ENCODE assay signal across 8 mouse cellular contexts in genomic region chr17:69076238-69076625, GRCm38 (mm10). TPM values are rescaled to one million over a fixed set of nuclear protein-coding genes. Genes with fewer than 3 reads are reported as not detected.
A peak's percentile ranks its signal among the peaks of the same experiment; 100 is the strongest.
DNase-seq lines count a peak whose midpoint lies in the region; ATAC-seq and TF ChIP-seq lines count a peak whose summit lies in the region.

No protein-coding gene starts in this region.

- peak overlapping the region; percentile 99 for H3K4me2 ChIP-seq in heart, postnatal 0 days (ENCODE audit: low read depth, low read length)
- peak overlapping the region; percentile 81 for H3K4me2 ChIP-seq in liver, embryonic 11.5 days
- H3K4me2 ChIP-seq in neural tube, embryonic 13.5 days = peak overlapping the region; percentile 100

- ATAC-seq in heart, postnatal 0 days (ENCODE audit: insufficient read depth, low read depth) = peak; percentile 68
- ATAC-seq in liver, embryonic 11.5 days (replicated peaks; ENCODE audit: low FRiP score) = 0 out of 2 replicates have a peak, but pooled peaks have one; percentile 17
- peak; percentile 72 for ATAC-seq in neural tube, embryonic 13.5 days (ENCODE audit: low read depth)
- no peak for ATAC-seq in inflammation-experienced regulatory T-cells, adult 6 months

- no peak for TF ChIP-seq CTCF in heart, postnatal 0 days (IDR thresholded peaks at IDR 0.05; ENCODE audit: low read depth)

- H3K4me1 ChIP-seq in forebrain, embryonic 10.5 days = peaks cover 25% of the 10 kb centered on the region
- H3K4me1 ChIP-seq in heart, postnatal 0 days (ENCODE audit: control insufficient read depth, insufficient read depth) = no peaks in the 10 kb centered on the region
- H3K4me1 ChIP-seq in liver, embryonic 11.5 days (replicated peaks; ENCODE audit: control insufficient read depth, insufficient read depth, low read length) = no peaks in the 10 kb centered on the region
- H3K4me1 ChIP-seq in neural tube, embryonic 13.5 days (replicated peaks) = peaks cover 28% of the 10 kb centered on the region

- no peaks in the 10 kb centered on the region; the same call in 1 of the 2 replicates for H3K9me3 ChIP-seq in forebrain, embryonic 10.5 days
- no peaks in the 10 kb centered on the region for H3K9me3 ChIP-seq in heart, postnatal 0 days (replicated peaks; ENCODE audit: control insufficient read depth, low read length)
- H3K9me3 ChIP-seq in liver, embryonic 11.5 days (ENCODE audit: control insufficient read depth, low read length) = no peaks in the 10 kb centered on the region
- no peaks in the 10 kb centered on the region for H3K9me3 ChIP-seq in neural tube, embryonic 13.5 days

- peak; percentile 88 for DNase-seq in heart, adult 11 months
- no peak for DNase-seq in heart, postnatal 25 days (ENCODE audit: low spot score)
- DNase-seq in forebrain, embryonic 10.5 days (ENCODE audit: extremely low spot score, low spot score) = peak; percentile 37
- peak; percentile 40 for DNase-seq in heart, postnatal 0 days (ENCODE audit: low spot score)
- peak; percentile 71 to 72 for DNase-seq in kidney, postnatal 36 days
- peak; percentile 34 for DNase-seq in liver, embryonic 11.5 days (ENCODE audit: low spot score)

- no peaks in the 10 kb centered on the region for H3K36me3 ChIP-seq in forebrain, embryonic 10.5 days (replicated peaks)
- H3K36me3 ChIP-seq in heart, postnatal 0 days (replicated peaks; ENCODE audit: control insufficient read depth, insufficient read depth, low read length) = no peaks in the 10 kb centered on the region
- no peaks in the 10 kb centered on the region for H3K36me3 ChIP-seq in liver, embryonic 11.5 days (ENCODE audit: control insufficient read depth, insufficient read depth, low read length)
- H3K36me3 ChIP-seq in neural tube, embryonic 13.5 days = no peaks in the 10 kb centered on the region

- intact Hi-C loops in heart, postnatal 25 days (cut with DNase I) = no loop called here

- H3K4me3 ChIP-seq in forebrain, embryonic 10.5 days = peak overlapping the region; percentile 68
- H3K4me3 ChIP-seq in heart, postnatal 0 days (ENCODE audit: low read depth, low read length) = peak overlapping the region; percentile 58
- H3K4me3 ChIP-seq in liver, embryonic 11.5 days (ENCODE audit: low read depth, low read length) = peak overlapping the region; percentile 48
- peak overlapping the region; percentile 66 for H3K4me3 ChIP-seq in neural tube, embryonic 13.5 days

- no peak for TF ChIP-seq EP300 in heart, postnatal 0 days (IDR thresholded peaks at IDR 0.05; ENCODE audit: low read depth)

- 0 out of 2 replicates have a peak overlapping the region, but pooled peaks have one; percentile 20 for H3K27ac ChIP-seq in forebrain, embryonic 10.5 days
- no peak overlapping the region for H3K27ac ChIP-seq in heart, postnatal 0 days (ENCODE audit: low read depth)
- H3K27ac ChIP-seq in liver, embryonic 11.5 days (ENCODE audit: low read depth, low read length) = no peak overlapping the region
- H3K27ac ChIP-seq in neural tube, embryonic 13.5 days (replicated peaks) = 0 out of 2 replicates have a peak overlapping the region, but pooled peaks have one; percentile 6

- H3K9ac ChIP-seq in heart, postnatal 0 days (replicated peaks; ENCODE audit: low read depth, low read length) = peak overlapping the region; percentile 36
- H3K9ac ChIP-seq in liver, embryonic 11.5 days (ENCODE audit: low read depth, low read length) = no peak overlapping the region
- H3K9ac ChIP-seq in neural tube, embryonic 13.5 days = peak overlapping the region; percentile 73

- peaks cover 67% of the 10 kb centered on the region for H3K27me3 ChIP-seq in forebrain, embryonic 10.5 days (ENCODE audit: poor library complexity, severe bottlenecking)
- H3K27me3 ChIP-seq in heart, postnatal 0 days (ENCODE audit: control insufficient read depth, insufficient read depth, low read length) = peaks cover 39% of the 10 kb centered on the region
- peaks cover 41% of the 10 kb centered on the region for H3K27me3 ChIP-seq in liver, embryonic 11.5 days (replicated peaks; ENCODE audit: control insufficient read depth, insufficient read depth, low read length)
- H3K27me3 ChIP-seq in neural tube, embryonic 13.5 days = peaks cover 49% of the 10 kb centered on the region

- WGBS in forebrain, embryonic 10.5 days = under 1% methylated on average over 28 of the region's 28 CpGs
- 2% methylated on average over 22 of the region's 28 CpGs for WGBS in heart, postnatal 0 days
- under 1% methylated on average over 27 of the region's 28 CpGs for WGBS in liver, embryonic 11.5 days
- under 1% methylated on average over 28 of the region's 28 CpGs for WGBS in neural tube, embryonic 13.5 days

RNA-seq across cellular contexts. Expression of gene Epb41l3, which starts 0.7 kb away (rescaled TPM):
- total RNA-seq in heart, postnatal 25 days (2021) = 10 to 100 TPM; 14.7 to 15.5 TPM
- 49.1 and 50.8 TPM in 2 replicates for polyA plus RNA-seq in forebrain, embryonic 10.5 days (2016; fragmentation: Nextera tagmentation; extraction: Ambion mirVana)
- 40.3 and 53.7 TPM in 2 replicates for total RNA-seq in heart, postnatal 0 days (2014; rRNA removed; ENCODE audit: low replicate concordance)
- 38.5 and 41.9 TPM in 2 replicates for polyA plus RNA-seq in heart, postnatal 0 days (2015; fragmentation: Nextera tagmentation; extraction: Ambion mirVana)
- 28.1 and 28.7 TPM in 2 replicates for polyA plus RNA-seq in liver, embryonic 11.5 days (2014; fragmentation: Nextera tagmentation; extraction: Ambion mirVana)
- 121 and 122 TPM in 2 replicates for polyA plus RNA-seq in neural tube, embryonic 13.5 days (2015; fragmentation: Nextera tagmentation; extraction: Ambion mirVana)
- polyA plus RNA-seq in inflammation-experienced regulatory T-cells, adult 6 months (2017; shearing (Covaris generic)) = under 1 TPM; 0.16 to 0.98 (median 0.34) TPM

Comparison
In these comparisons a context has a peak if more than half of its experiments do, and no peak if none do; other contexts are left out.
1. H3K27ac ChIP-seq: peak in forebrain, embryonic 10.5 days (single experiment) and neural tube, embryonic 13.5 days (single experiment); none in heart, postnatal 0 days (single experiment) and liver, embryonic 11.5 days (single experiment).
2. RNA of gene Epb41l3, which starts 0.7 kb away (polyA plus RNA-seq): 121 to 122 TPM in neural tube, embryonic 13.5 days, 49.1 to 50.8 TPM in forebrain, embryonic 10.5 days, 38.5 to 41.9 TPM in heart, postnatal 0 days and 28.1 to 28.7 TPM in liver, embryonic 11.5 days; 0.16 to 0.98 TPM in inflammation-experienced regulatory T-cells, adult 6 months; every median in the first group is over 10 times any median in the second.
3. Peak in every context shown above with its lines, with median percentiles within 50 percentile points of each other: H3K4me3 ChIP-seq and H3K4me2 ChIP-seq.